Mouse (Mus musculus): Measurements from ENCODE around the gene Ager.

DNA sequence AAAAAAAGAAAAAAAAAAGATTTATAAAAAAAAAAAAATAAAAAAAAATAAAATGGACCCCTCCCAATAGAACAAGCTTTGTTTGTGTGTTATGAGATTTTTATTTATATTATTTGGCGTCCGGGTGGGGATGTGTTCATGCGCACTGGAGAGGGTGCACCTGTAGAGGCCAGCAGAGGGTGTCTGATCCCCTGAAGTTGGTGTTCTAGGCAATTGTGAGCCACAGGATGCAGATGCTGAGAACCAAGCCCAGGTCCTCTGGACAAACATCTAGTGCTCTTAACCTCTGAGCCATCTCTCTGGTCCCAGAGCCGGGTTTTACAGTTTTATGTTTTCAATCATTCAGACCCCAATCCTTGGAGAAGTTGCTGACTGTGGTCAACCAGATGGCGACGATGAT is 37.2 kb upstream of the Ager start:
- no peak for TF ChIP-seq CTCF (conservative IDR thresholded peaks at IDR 0.05; ENCODE audit: insufficient read depth, insufficient read length, low read depth, low read length)
- no peak for TF ChIP-seq POLR2A (IDR thresholded peaks at IDR 0.05; ENCODE audit: low read depth, low read length)
